Mouse (Mus musculus) limb, embryonic 14.5 days (tissue): Measurements from ENCODE around the gene Vps13d. TPM values are rescaled to one million over a fixed set of nuclear protein-coding genes. Genes with fewer than 3 reads are reported as not detected.

ENCODE experiments used
- ATAC-seq: fragments of 200-750 bp; cut with Nextera tagmentation; 2 replicates; pipeline ENCODE4 v1.8.0; 2017; ENCODE audit warnings: low read depth, moderate number of reproducible peaks, moderate TSS enrichment; ENCODE audit not compliant: low FRiP score
- DNase-seq: peaks from one replicate; pipeline ENCODE4 v3.0.0-alpha.2; 2015; ENCODE audit warnings: low spot score
- H3K27ac ChIP-seq: fragments of 300-500 bp; sonication (generic); replicated peaks from 2 replicates; pipeline ENCODE4 v1.5.1; 2014; ENCODE audit warnings: low read depth, mild to moderate bottlenecking, low read length, moderate library complexity, mixed read lengths
- H3K27me3 ChIP-seq: fragments of 300-500 bp; sonication (generic); 2 replicates; pipeline ENCODE4 v1.6.1; 2014; ENCODE audit warnings: low read length, mixed read lengths; ENCODE audit not compliant: control insufficient read depth, insufficient read depth
- H3K36me3 ChIP-seq: fragments of 300-500 bp; sonication (generic); 2 replicates; pipeline ENCODE4 v1.6.1; 2014; ENCODE audit warnings: mild to moderate bottlenecking, low read length, moderate library complexity, mixed read lengths; ENCODE audit not compliant: control insufficient read depth, insufficient read depth
- H3K4me1 ChIP-seq: fragments of 300-500 bp; sonication (generic); 2 replicates; pipeline ENCODE4 v1.6.1; 2014; ENCODE audit warnings: antibody characterized with exemption, low read length, mixed read lengths; ENCODE audit not compliant: control insufficient read depth, insufficient read depth
- H3K4me2 ChIP-seq: fragments of 300-500 bp; sonication (generic); replicated peaks from 2 replicates; pipeline ENCODE4 v1.6.1; 2014; ENCODE audit warnings: low read depth, mild to moderate bottlenecking, low read length, moderate library complexity; ENCODE audit not compliant: severe bottlenecking
- H3K4me3 ChIP-seq: fragments of 300-500 bp; sonication (generic); replicated peaks from 2 replicates; pipeline ENCODE4 v1.5.1; 2014; ENCODE audit warnings: low read length
- H3K9ac ChIP-seq: fragments of 300-500 bp; sonication (generic); 2 replicates; pipeline ENCODE4 v1.6.1; 2014; ENCODE audit warnings: mild to moderate bottlenecking, low read depth, low read length, moderate library complexity; ENCODE audit not compliant: severe bottlenecking
- H3K9me3 ChIP-seq: fragments of 300-500 bp; sonication (generic); 2 replicates; pipeline ENCODE4 v1.6.1; 2016; ENCODE audit warnings: low read length; ENCODE audit not compliant: control insufficient read depth
- POLR2A ChIP-seq: fragments of 200-500 bp; IDR thresholded peaks from 2 replicates; pipeline ENCODE4 v1.8.0; 2012; ENCODE audit warnings: inconsistent platforms, mild to moderate bottlenecking, moderate library complexity, borderline replicate concordance; ENCODE audit not compliant: insufficient read depth, insufficient read length; ENCODE audit errors: extremely low read depth
- WGBS: fragments of 180-500 bp; shearing (Covaris S2); extraction: QIAGEN DNeasy Blood & Tissue Kit; methylation state at CpG from one replicate; pipeline ENCODE4 v1.1.7; 2014; 5-methylcytosine and 5-hydroxymethylcytosine counted together
- polyA plus RNA-seq, 2 experiments: library from polyadenylated mRNA; depleted of rRNA in 1 of 2; stranded (reverse) in 1 of 2; unstranded in 1 of 2; fragments of >200 nt; fragmentation: Nextera tagmentation in 1 of 2; extraction: Ambion mirVana in 1 of 2; gene quantifications; 2 replicates each; pipeline versions ENCODE4 v1.2.1 to v1.2.3; 2012 to 2014

Gene Vps13d
- polyA plus RNA-seq, 2 experiments = 16.8 to 26.3 TPM

DNA sequence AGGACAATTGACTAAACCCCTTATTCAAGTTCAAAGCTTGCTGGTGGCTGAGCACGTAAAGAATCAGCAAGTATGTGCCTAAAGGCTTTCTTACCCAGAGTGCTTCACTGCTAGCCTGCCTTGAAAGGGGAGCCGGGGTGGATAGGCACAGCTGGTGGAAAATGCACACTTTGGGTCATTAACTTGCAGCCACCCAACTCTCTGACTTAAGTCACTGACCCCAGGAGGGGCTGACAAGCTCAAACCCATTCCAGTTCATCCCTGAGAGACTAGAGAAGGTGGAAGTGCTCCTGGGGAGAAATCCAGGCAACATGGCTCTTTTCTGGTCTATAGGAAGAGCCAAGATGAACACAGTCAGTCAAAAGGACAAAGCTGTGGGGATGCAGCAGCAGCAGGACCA lies 219.3 kb downstream of the Vps13d start:
- no peak for TF ChIP-seq POLR2A
- H3K36me3 ChIP-seq = 0 out of 2 replicates have a peak, but pooled peaks cover 8% of the 10 kb centered on the region

DNA sequence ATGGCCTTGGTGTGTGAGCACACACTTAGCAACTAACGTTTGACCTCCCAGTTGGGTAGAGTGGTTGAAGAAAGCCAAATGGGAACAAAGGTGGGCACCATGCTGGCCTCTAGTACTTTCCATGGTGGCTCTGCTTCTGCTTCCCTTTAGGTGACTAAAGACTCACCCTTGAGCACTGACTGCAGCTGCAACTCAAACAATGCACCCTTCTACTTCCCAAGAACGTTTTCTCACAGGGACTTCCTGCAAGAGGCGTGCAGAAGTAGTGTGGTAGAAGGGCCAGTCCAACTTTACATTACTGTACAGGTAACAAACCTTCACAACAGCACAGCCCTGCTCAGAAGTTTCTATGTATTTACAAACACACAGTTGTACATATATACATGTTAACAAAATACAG lies 220.3 kb downstream of the Vps13d start:
- no peak for TF ChIP-seq POLR2A
- H3K4me3 ChIP-seq = no peak overlapping the region
- no peak for DNase-seq
- no peaks in the 10 kb centered on the region for H3K27me3 ChIP-seq
- H3K9me3 ChIP-seq = no peaks in the 10 kb centered on the region
- peaks cover 16% of the 10 kb centered on the region for H3K4me1 ChIP-seq
- 68% methylated on average over 3 of the region's 3 CpGs for WGBS
- H3K36me3 ChIP-seq = 0 out of 2 replicates have a peak, but pooled peaks cover 14% of the 10 kb centered on the region
- H3K9ac ChIP-seq = no peak overlapping the region
- H3K4me2 ChIP-seq = no peak overlapping the region
- ATAC-seq = no peak
- no peak overlapping the region for H3K27ac ChIP-seq

More for the DNA sequence above, 219.3 kb downstream of the Vps13d start:
- WGBS = 49% methylated on average over 2 of the region's 2 CpGs
- H3K4me3 ChIP-seq = no peak overlapping the region
- H3K9ac ChIP-seq = no peak overlapping the region
- no peak overlapping the region for H3K4me2 ChIP-seq
- no peak overlapping the region for H3K27ac ChIP-seq
- no peaks in the 10 kb centered on the region for H3K27me3 ChIP-seq
- H3K9me3 ChIP-seq = no peaks in the 10 kb centered on the region
- ATAC-seq (no peak), DNase-seq (no peak)
- H3K4me1 ChIP-seq = peaks cover 23% of the 10 kb centered on the region

- H3K27me3 ChIP-seq = no peaks in the 10 kb centered on the region
- H3K36me3 ChIP-seq = 0 out of 2 replicates have a peak, but pooled peaks cover 14% of the 10 kb centered on the region
- no peak overlapping the region for H3K4me3 ChIP-seq
- DNase-seq (no peak), ATAC-seq (no peak)
- no peak overlapping the region for H3K4me2 ChIP-seq
- peaks cover 13% of the 10 kb centered on the region for H3K4me1 ChIP-seq
- H3K9me3 ChIP-seq = no peaks in the 10 kb centered on the region
- no peak overlapping the region for H3K27ac ChIP-seq
- WGBS = 59% methylated on average over 6 of the region's 6 CpGs
- no peak for TF ChIP-seq POLR2A
- no peak overlapping the region for H3K9ac ChIP-seq
These were observed 221.7 kb downstream of the Vps13d start for GRCm38 (mm10) chr4:144972948-144973720.

DNA sequence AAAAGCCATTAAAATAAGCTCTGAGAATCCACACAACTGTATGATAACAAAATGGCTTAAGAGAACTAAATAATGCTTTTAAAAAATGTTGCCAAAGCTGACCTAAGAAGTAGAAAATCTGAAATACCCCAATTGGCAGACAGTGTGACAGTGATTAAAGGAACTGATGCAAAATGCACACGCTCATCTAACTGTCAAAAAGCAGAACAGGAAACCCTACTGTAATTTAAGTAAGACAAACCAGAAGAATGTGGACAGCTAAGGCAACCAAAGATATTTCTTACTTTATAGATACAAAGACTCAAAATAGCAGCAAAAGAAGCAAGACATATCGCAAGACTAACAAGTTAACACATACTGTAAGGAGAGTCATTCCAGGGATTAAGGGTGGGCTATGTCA lies 223.8 kb downstream of the Vps13d start:
- no peaks in the 10 kb centered on the region for H3K27me3 ChIP-seq
- H3K4me1 ChIP-seq = peaks cover 10% of the 10 kb centered on the region
- H3K9ac ChIP-seq = no peak overlapping the region
- 88% methylated on average over 2 of the region's 2 CpGs for WGBS
- H3K9me3 ChIP-seq = no peaks in the 10 kb centered on the region
- no peak for TF ChIP-seq POLR2A
- H3K36me3 ChIP-seq = 0 out of 2 replicates have a peak, but pooled peaks cover 14% of the 10 kb centered on the region
- ATAC-seq (no peak), DNase-seq (no peak)
- no peak overlapping the region for H3K4me2 ChIP-seq
- H3K4me3 ChIP-seq = no peak overlapping the region
- H3K27ac ChIP-seq = no peak overlapping the region

GRCm38 (mm10) chr4:144969030-144969429 lies 225.8 kb downstream of the Vps13d start:
- Histone ChIP-seq H3K9ac (no peak overlapping the region), H3K9me3 (no peaks in the 10 kb centered on the region), H3K27ac (peak overlapping the region; percentile 13; the same call in 1 of the 2 replicates), H3K4me3 (no peak overlapping the region), H3K27me3 (no peaks in the 10 kb centered on the region), H3K36me3 (0 out of 2 replicates have a peak, but pooled peaks cover 8% of the 10 kb centered on the region), H3K4me2 (no peak overlapping the region), H3K4me1 (peaks cover 10% of the 10 kb centered on the region)
- TF ChIP-seq POLR2A = no peak
- DNase-seq (no peak), ATAC-seq (no peak)
- 45% methylated on average over 6 of the region's 6 CpGs for WGBS
